Mouse (Mus musculus): ENCODE data around the gene Tmem252. TPM values are rescaled to one million over a fixed set of nuclear protein-coding genes. Genes with fewer than 3 reads are reported as not detected.

The Tmem252 gene
- polyA plus RNA-seq, 1 experiment from 2014 or later, result 0.81 TPM

DNA sequence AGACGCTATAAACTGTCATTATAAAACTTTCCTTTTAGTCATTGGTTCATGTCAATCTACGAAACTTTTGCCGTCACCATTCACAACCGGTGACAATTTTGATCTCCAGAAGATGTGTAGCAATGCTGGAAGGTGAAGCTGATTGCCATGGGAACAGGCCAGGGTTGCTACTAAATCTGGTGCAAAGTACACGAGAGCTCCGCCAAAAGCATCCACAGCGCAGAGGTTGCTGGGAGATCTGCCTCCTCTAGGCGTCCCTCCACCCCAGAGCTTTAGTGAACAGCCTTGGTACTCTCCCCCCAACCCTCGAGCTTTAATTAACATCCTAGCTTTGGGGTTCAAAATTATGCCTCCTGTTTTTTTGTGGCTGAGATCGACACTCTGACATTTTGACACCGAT lies 8.0 kb upstream of the Tmem252 start:
- 76% methylated on average over 11 of the region's 11 CpGs for WGBS
- DNase-seq (ENCODE audit: low spot score), result no peak

DNA sequence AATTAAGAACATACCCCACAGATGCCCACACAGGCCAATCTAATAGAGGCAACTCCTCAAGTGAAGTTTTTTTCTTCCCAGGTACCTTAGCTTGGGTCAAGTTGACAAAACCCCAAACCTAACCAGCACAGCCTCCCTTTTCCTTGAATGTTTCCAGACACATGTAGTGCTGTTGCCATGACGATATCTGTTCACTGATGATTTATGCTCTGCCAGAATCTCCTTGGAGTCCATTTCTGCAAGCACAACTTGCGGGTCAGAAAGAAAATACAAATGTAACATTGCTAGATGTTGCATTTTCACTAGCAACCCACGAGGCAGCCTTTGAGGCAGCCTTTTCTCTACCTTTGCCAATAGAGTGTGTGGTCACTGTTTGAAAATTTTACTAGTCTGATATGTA lies 6.3 kb upstream of the Tmem252 start:
- H3K4me2 ChIP-seq (ENCODE audit: low read depth, low read length), result no peak overlapping the region

More for the DNA sequence above, 8.0 kb upstream of the Tmem252 start:
- Histone ChIP-seq H3K9me3 (replicated peaks; ENCODE audit: control insufficient read depth, low read length) (no peaks in the 10 kb centered on the region), H3K9ac (replicated peaks; ENCODE audit: low read length) (no peak overlapping the region), H3K4me1 (ENCODE audit: control insufficient read depth, insufficient read depth, low read length) (no peaks in the 10 kb centered on the region), H3K4me3 (ENCODE audit: low read depth, low read length) (no peak overlapping the region), H3K4me2 (ENCODE audit: low read depth, low read length) (no peak overlapping the region), H3K27ac (replicated peaks; ENCODE audit: low read depth, low read length) (no peak overlapping the region), H3K27me3 (ENCODE audit: control insufficient read depth, insufficient read depth, low read length) (no peaks in the 10 kb centered on the region), H3K36me3 (replicated peaks; ENCODE audit: control insufficient read depth, insufficient read depth, low read depth, low read length) (no peaks in the 10 kb centered on the region)
- no peak for ATAC-seq (replicated peaks; ENCODE audit: insufficient number of reproducible peaks, low FRiP score, low TSS enrichment, low read depth)

DNA sequence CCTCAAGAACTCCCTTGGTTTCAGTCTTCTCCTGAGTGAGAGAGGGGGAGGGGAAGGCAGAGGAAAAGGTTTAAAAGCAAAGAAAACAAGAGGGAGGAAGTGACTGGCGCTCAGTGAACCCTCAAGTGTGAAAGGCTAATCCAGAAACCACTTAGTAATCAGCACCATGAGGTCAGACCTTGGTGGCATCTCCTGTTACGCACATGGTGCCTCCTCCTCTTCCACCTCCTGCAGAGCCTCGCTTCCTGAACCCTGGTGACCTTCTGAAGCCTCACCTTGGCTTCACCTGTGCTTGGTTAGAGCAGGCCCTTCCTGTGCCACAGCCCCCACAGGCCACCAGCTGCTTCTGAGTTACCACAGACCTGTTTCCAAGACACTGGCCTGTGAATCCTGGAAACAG lies 2.2 kb upstream of the Tmem252 start:
- H3K27ac ChIP-seq (replicated peaks; ENCODE audit: low read depth, low read length), result no peak overlapping the region
- no peak overlapping the region for H3K4me2 ChIP-seq (ENCODE audit: low read depth, low read length)
- 22% methylated on average over 3 of the region's 3 CpGs for WGBS
- H3K9me3 ChIP-seq (replicated peaks; ENCODE audit: control insufficient read depth, low read length), result no peaks in the 10 kb centered on the region
- no peak overlapping the region for H3K4me3 ChIP-seq (ENCODE audit: low read depth, low read length)
- ATAC-seq (replicated peaks; ENCODE audit: insufficient number of reproducible peaks, low FRiP score, low TSS enrichment, low read depth), result no peak
- H3K9ac ChIP-seq (replicated peaks; ENCODE audit: low read length), result no peak overlapping the region
- no peaks in the 10 kb centered on the region; the same call in 1 of the 2 replicates for H3K4me1 ChIP-seq (ENCODE audit: control insufficient read depth, insufficient read depth, low read length)
- DNase-seq (ENCODE audit: low spot score), result peak; percentile 34
- no peaks in the 10 kb centered on the region for H3K36me3 ChIP-seq (replicated peaks; ENCODE audit: control insufficient read depth, insufficient read depth, low read depth, low read length)
- H3K27me3 ChIP-seq (ENCODE audit: control insufficient read depth, insufficient read depth, low read length), result no peaks in the 10 kb centered on the region

More for the DNA sequence above, 6.3 kb upstream of the Tmem252 start:
- Histone ChIP-seq H3K9me3 (replicated peaks; ENCODE audit: control insufficient read depth, low read length) (no peaks in the 10 kb centered on the region), H3K27ac (replicated peaks; ENCODE audit: low read depth, low read length) (no peak overlapping the region), H3K27me3 (ENCODE audit: control insufficient read depth, insufficient read depth, low read length) (no peaks in the 10 kb centered on the region), H3K9ac (replicated peaks; ENCODE audit: low read length) (no peak overlapping the region), H3K4me1 (ENCODE audit: control insufficient read depth, insufficient read depth, low read length) (no peaks in the 10 kb centered on the region; the same call in 1 of the 2 replicates), H3K36me3 (replicated peaks; ENCODE audit: control insufficient read depth, insufficient read depth, low read depth, low read length) (no peaks in the 10 kb centered on the region), H3K4me3 (ENCODE audit: low read depth, low read length) (no peak overlapping the region)
- 79% methylated on average over 3 of the region's 3 CpGs for WGBS
- DNase-seq (ENCODE audit: low spot score), result no peak
- ATAC-seq (replicated peaks; ENCODE audit: insufficient number of reproducible peaks, low FRiP score, low TSS enrichment, low read depth), result no peak

DNA sequence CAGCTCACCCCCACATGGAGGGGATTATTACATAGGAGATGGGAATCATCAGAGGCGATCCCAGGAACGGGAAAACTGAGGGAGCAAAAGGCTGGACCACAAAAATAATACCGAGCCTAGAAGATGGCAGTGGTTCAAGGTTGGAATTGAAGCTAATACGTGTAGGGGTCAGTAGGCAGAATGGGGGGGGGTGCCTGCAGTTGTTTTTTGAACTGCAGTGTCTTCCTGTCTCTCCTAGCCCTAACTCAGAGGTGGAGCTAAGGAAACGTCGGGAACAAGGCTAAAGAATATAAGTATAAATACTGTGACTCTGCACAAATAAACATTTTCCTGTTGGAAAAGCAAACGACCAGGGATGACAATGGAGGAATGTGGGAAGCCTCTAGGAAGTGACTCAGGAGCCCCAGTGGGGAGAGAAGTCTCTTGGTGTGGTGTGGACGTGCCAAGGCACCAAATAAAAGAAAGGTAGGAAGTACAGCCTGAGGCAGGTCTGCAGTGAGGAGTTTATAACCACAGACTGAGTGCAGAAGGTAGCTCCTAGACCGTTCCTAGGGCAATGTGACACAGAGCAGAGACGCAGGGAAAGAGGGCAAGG lies 1.3 kb upstream of the Tmem252 start:
- WGBS, result 70% methylated on average over 10 of the region's 10 CpGs
- H3K36me3 ChIP-seq (replicated peaks; ENCODE audit: control insufficient read depth, insufficient read depth, low read depth, low read length), result no peaks in the 10 kb centered on the region
- no peak overlapping the region for H3K4me3 ChIP-seq (ENCODE audit: low read depth, low read length)
- H3K4me1 ChIP-seq (ENCODE audit: control insufficient read depth, insufficient read depth, low read length), result no peaks in the 10 kb centered on the region; the same call in 1 of the 2 replicates
- no peak overlapping the region for H3K9ac ChIP-seq (replicated peaks; ENCODE audit: low read length)
- no peak overlapping the region for H3K27ac ChIP-seq (replicated peaks; ENCODE audit: low read depth, low read length)
- H3K27me3 ChIP-seq (ENCODE audit: control insufficient read depth, insufficient read depth, low read length), result no peaks in the 10 kb centered on the region
- no peaks in the 10 kb centered on the region for H3K9me3 ChIP-seq (replicated peaks; ENCODE audit: control insufficient read depth, low read length)
- DNase-seq (ENCODE audit: low spot score), result no peak
- ATAC-seq (replicated peaks; ENCODE audit: insufficient number of reproducible peaks, low FRiP score, low TSS enrichment, low read depth), result no peak
- no peak overlapping the region for H3K4me2 ChIP-seq (ENCODE audit: low read depth, low read length)

DNA sequence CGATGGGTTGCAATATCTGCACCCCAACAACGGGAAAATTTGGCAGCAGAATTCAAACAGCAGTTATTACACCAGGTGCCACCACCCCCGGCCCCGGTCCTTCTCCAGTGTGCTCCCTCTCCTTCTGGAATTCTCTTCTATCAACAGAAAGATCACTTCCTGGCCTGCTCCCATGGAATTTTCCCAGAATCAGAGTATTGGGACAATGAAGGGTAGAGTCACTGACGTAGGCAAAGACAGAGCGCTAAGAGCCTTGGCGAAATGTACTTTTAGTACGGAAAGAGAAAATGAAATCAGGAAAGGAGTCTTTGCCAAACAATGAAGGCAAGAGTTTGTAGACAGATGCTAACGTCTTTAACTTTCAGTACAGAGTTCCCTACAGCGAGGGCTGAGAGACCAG lies 477 bp upstream of the Tmem252 start:
- Histone ChIP-seq H3K9ac (replicated peaks; ENCODE audit: low read length) (no peak overlapping the region), H3K4me1 (ENCODE audit: control insufficient read depth, insufficient read depth, low read length) (no peaks in the 10 kb centered on the region; the same call in 1 of the 2 replicates), H3K9me3 (replicated peaks; ENCODE audit: control insufficient read depth, low read length) (no peaks in the 10 kb centered on the region), H3K4me3 (ENCODE audit: low read depth, low read length) (no peak overlapping the region), H3K4me2 (ENCODE audit: low read depth, low read length) (no peak overlapping the region), H3K36me3 (replicated peaks; ENCODE audit: control insufficient read depth, insufficient read depth, low read depth, low read length) (no peaks in the 10 kb centered on the region), H3K27ac (replicated peaks; ENCODE audit: low read depth, low read length) (no peak overlapping the region), H3K27me3 (ENCODE audit: control insufficient read depth, insufficient read depth, low read length) (no peaks in the 10 kb centered on the region)
- DNase-seq (ENCODE audit: low spot score) (no peak), ATAC-seq (replicated peaks; ENCODE audit: insufficient number of reproducible peaks, low FRiP score, low TSS enrichment, low read depth) (no peak)
- WGBS, result 84% methylated on average over 10 of the region's 10 CpGs

DNA sequence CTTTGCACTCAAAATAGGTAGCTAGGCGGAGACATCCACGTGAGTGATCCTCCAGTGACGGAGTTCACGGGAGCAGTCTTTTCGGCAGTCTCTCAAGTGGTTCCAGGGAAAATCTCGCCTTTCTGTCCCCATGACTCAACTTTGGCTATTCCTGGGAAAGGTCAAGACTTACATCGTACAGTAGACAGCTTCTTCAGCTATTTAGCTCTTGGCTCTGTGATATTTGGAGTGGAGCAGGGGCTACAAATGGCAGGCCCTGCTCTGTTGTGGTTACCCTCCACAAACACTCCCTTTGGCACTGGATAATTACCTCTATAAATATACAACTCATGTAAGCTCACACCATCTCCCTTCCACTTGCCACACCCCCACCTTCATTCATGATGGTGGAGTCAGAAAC lies 2.6 kb downstream of the Tmem252 start:
- 92% methylated on average over 7 of the region's 7 CpGs for WGBS
- H3K4me3 ChIP-seq (ENCODE audit: low read depth, low read length), result no peak overlapping the region
- no peaks in the 10 kb centered on the region; the same call in 1 of the 2 replicates for H3K4me1 ChIP-seq (ENCODE audit: control insufficient read depth, insufficient read depth, low read length)
- ATAC-seq (replicated peaks; ENCODE audit: insufficient number of reproducible peaks, low FRiP score, low TSS enrichment, low read depth) (no peak), DNase-seq (ENCODE audit: low spot score) (no peak)
- no peaks in the 10 kb centered on the region for H3K9me3 ChIP-seq (replicated peaks; ENCODE audit: control insufficient read depth, low read length)
- H3K9ac ChIP-seq (replicated peaks; ENCODE audit: low read length), result no peak overlapping the region
- no peaks in the 10 kb centered on the region for H3K27me3 ChIP-seq (ENCODE audit: control insufficient read depth, insufficient read depth, low read length)
- no peak overlapping the region for H3K4me2 ChIP-seq (ENCODE audit: low read depth, low read length)
- H3K36me3 ChIP-seq (replicated peaks; ENCODE audit: control insufficient read depth, insufficient read depth, low read depth, low read length), result no peaks in the 10 kb centered on the region
- H3K27ac ChIP-seq (replicated peaks; ENCODE audit: low read depth, low read length), result no peak overlapping the region

DNA sequence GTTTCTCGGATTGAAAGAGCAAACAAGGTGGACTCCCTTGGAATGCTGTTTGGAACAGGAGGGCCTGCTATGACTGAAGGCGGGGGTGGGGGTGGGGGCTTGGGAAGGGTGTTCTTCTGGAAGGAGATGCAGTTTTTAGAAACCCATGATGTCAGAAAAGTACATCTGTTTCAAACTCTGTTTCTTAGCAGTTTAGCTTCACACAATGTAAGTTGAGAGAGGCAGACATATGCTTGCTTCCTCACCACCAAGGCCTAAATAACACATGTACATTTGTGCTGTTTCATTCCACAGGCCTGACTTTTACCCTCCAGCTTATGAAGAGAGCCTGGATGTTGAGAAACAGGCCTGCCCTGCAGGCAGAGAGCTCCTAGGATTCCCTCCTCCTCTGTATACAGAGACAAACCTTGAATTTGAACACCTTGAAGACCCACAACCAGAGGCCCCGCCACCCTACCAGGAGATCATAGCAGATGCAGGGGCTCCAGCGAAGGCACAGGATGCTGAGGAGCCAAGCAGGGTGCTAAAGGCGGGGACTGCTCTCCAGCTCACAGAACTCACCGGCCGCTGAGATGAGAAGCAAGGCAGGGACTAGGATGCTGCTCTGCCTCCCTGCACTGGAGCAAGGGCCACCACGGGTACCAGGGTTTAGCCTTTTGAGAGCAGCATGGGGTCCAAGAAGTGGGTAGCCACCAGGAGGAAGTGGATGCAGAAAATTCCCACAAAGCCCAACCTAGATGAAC lies 3.6 kb downstream of the Tmem252 start:
- ATAC-seq (replicated peaks; ENCODE audit: insufficient number of reproducible peaks, low FRiP score, low TSS enrichment, low read depth) (no peak), DNase-seq (ENCODE audit: low spot score) (no peak)
- Histone ChIP-seq H3K9ac (replicated peaks; ENCODE audit: low read length) (no peak overlapping the region), H3K4me2 (ENCODE audit: low read depth, low read length) (no peak overlapping the region), H3K9me3 (replicated peaks; ENCODE audit: control insufficient read depth, low read length) (no peaks in the 10 kb centered on the region), H3K27ac (replicated peaks; ENCODE audit: low read depth, low read length) (no peak overlapping the region), H3K36me3 (replicated peaks; ENCODE audit: control insufficient read depth, insufficient read depth, low read depth, low read length) (no peaks in the 10 kb centered on the region), H3K27me3 (ENCODE audit: control insufficient read depth, insufficient read depth, low read length) (no peaks in the 10 kb centered on the region), H3K4me1 (ENCODE audit: control insufficient read depth, insufficient read depth, low read length) (no peaks in the 10 kb centered on the region), H3K4me3 (ENCODE audit: low read depth, low read length) (no peak overlapping the region)
- WGBS, result 70% methylated on average over 8 of the region's 8 CpGs

DNA sequence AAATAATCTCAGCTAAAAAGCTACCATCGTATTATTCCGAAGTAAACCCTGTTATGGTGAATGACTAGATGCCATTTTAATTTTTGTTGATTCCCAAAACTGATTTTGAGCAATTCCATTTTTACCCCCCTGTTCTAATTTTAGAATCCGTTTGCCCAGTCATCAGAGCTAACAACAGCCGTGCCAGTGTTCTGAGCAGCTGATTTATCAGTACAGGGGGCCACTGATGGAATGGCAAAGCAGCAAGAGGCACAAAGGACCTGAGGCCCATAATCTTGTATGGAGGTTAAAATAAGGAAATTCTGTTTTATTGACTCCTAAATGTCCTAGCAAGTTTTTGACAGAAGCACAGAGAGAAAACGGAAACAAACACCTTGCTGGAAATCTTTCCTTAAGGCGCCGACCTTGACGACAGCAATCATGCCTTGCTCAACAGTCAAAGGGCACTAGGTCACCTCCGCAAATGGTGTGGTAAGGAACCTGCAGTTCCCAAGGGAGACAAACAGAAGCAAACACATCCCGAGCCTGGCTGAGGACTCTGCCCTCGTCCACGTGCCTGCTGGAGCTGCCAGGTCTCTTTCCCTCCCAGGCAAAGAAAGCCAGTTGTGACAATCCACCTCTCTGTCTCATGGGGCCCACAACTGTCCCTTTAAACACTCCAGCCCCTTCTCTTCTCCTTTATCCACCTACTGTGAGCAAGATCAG lies 9.4 kb downstream of the Tmem252 start:
- ATAC-seq (replicated peaks; ENCODE audit: insufficient number of reproducible peaks, low FRiP score, low TSS enrichment, low read depth), result no peak

More for the DNA sequence above, 9.4 kb downstream of the Tmem252 start:
- Histone ChIP-seq H3K4me3 (ENCODE audit: low read depth, low read length) (no peak overlapping the region), H3K4me1 (ENCODE audit: control insufficient read depth, insufficient read depth, low read length) (no peaks in the 10 kb centered on the region), H3K4me2 (ENCODE audit: low read depth, low read length) (no peak overlapping the region), H3K27me3 (ENCODE audit: control insufficient read depth, insufficient read depth, low read length) (no peaks in the 10 kb centered on the region), H3K27ac (replicated peaks; ENCODE audit: low read depth, low read length) (no peak overlapping the region), H3K9me3 (replicated peaks; ENCODE audit: control insufficient read depth, low read length) (no peaks in the 10 kb centered on the region), H3K9ac (replicated peaks; ENCODE audit: low read length) (no peak overlapping the region), H3K36me3 (replicated peaks; ENCODE audit: control insufficient read depth, insufficient read depth, low read depth, low read length) (no peaks in the 10 kb centered on the region)
- 54% methylated on average over 12 of the region's 12 CpGs for WGBS
- no peak for DNase-seq (ENCODE audit: low spot score)
